Mouse (Mus musculus): ENCODE data around the gene Cd46. TPM values are rescaled to one million over a fixed set of nuclear protein-coding genes. Genes with fewer than 3 reads are reported as not detected.

The Cd46 gene
- total RNA-seq, 2 experiments from 2014 or later, result 2.7 to 5.1 TPM

DNA sequence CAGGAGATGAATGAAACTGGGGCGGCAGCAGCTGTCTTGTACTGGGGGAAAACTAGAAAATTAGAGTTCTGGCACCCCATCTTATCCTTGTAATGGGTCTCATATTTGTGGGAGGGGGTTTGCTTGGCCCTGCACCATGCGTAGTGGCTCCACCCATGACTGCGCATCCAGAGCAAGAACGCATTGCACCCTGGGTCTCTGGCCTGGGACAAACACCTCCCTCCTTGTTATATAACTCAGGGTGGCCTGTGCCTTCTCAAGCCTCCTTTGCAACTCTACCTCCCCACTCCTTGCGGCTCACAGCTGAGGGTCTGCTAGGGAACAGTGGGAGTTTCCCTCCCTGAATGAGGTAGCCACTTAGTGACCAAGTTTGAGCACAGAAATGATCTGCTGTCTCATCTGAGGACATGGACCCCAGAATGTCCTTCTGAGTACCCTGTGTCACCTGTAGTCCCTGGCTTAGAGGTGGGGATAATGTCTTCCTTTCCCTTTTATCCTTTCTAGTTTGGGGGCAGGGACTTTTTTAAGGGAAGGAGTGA lies 72.9 kb downstream of the Cd46 start:
- DNase-seq (ENCODE audit: extremely low spot score in 1 of 2, low spot score in 1 of 2), result no peak

GRCm38 (mm10) chr1:195018089-195018999 lies 73.7 kb downstream of the Cd46 start:
- DNase-seq (ENCODE audit: extremely low spot score in 1 of 2, low spot score in 1 of 2), result peak; percentile 60 to 70

DNA sequence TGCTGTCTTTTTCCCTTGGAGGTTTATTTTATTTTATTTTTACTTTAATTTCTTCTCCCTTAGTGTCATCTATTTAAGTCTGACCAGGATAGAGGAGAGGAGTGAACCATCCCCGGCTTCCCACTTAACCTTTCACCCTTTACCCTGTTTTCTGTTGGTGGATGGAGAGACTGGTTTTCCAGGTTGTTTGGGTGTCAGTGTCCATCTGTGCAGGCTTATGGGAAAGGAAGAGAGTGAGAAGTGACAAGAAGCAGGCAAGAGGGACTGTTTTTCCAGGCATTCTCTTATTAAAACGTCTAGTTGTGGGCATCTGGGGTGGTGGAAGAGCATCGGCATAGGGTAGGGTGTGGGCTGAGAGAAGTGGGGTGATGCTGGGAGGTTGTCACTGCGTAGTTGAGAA lies 74.4 kb downstream of the Cd46 start:
- DNase-seq (ENCODE audit: extremely low spot score in 1 of 2, low spot score in 1 of 2), result no peak

GRCm38 (mm10) chr1:195016811-195017501 lies 75.1 kb downstream of the Cd46 start:
- peak; percentile 49 to 58 for DNase-seq (ENCODE audit: extremely low spot score in 1 of 2, low spot score in 1 of 2)

GRCm38 (mm10) chr1:195015281-195015680 lies 76.8 kb downstream of the Cd46 start:
- DNase-seq (ENCODE audit: extremely low spot score in 1 of 2, low spot score in 1 of 2), result no peak

DNA sequence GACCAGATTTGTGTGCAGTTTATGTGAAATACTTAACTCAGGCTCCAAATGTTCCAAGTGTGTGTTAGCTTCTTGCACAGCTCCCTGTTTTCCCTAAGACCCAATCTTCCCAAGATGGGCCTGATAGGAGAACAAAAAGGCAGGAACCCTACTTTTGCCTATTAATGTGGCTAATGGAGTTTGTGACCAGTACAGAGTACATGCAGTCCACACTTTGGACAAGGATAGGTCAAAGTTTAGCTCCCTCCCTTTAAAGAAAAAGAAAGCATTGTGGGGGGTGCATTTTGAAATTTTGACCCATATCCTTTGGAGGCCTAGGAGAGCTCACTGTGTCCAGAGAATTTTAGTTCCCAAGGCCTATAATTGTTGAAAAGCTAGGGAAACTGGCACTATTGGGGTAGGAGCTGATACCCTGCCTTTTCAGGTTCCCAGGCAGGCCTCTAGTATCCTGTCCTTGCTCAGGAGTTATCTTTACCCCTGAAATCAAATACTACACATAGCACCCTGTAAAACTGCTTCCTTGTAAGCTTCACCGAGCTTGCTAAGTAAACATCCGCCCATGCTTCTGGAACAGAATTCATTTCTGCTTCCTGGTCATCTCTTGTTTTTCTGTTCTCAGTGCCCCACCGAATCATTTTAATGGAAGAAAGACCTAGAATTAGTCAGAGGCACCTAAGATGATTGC lies 77.7 kb downstream of the Cd46 start:
- no peak for DNase-seq (ENCODE audit: extremely low spot score in 1 of 2, low spot score in 1 of 2)

DNA sequence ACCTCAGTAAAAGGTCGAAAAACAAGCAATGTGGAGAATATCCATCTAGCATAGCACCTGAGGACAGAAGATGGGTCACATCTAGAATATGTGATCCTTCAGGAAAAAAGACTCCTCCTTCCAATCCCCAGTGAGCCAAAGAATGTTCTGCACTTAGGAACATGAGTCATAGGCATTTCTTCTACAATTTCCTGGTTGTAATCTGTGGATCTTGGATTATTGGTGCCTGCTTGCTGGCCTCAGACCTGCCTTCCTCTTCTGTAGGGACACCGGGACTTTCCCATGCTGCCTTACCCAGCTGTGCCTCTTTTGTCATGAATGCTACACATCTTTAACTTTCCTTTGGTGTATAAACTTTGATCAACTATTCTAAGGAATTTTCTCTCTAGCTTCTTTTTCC lies 79.5 kb downstream of the Cd46 start:
- DNase-seq (ENCODE audit: extremely low spot score in 1 of 2, low spot score in 1 of 2), result no peak

- no peak for DNase-seq (ENCODE audit: extremely low spot score in 1 of 2, low spot score in 1 of 2)
These were observed 85.8 kb downstream of the Cd46 start for GRCm38 (mm10) chr1:195006267-195006666.

DNA sequence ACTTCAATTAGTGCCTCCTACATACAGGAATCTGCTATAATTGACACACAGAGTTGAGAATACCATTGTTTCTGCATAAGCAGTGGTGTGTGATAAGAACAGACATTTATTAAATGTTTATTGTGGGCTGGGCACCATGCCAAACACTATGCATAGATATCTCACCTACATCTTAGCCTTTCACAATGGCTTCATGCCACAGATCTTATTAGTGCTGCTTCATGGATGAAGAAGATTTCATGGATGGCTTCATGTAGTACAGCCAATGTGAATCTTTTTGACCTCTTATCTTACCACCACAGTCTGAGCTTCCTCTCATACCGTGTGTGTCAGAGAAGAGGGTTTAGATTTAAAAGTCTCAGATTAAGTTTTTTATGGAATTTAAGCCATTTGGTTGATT lies 87.9 kb downstream of the Cd46 start:
- DNase-seq (ENCODE audit: extremely low spot score in 1 of 2, low spot score in 1 of 2), result no peak

DNA sequence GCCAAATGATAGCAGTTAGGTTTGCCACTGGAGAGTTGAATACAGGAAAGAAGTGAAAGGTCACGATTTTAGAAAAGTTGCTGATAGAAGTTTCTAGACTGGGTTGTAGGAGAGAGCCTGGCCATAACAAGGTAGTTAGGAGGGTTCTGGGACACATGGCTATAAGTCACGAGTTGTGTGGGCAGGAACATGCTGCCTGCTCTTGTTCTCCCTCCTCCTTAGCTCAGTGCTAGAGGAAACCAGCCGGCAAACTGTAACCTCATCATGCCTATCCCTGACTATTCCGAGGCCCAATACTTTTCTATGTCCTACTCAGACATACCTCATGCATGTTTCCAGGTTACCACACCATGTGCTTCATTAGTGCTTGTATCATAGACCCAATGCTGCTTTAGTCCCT lies 88.7 kb downstream of the Cd46 start:
- no peak for DNase-seq (ENCODE audit: extremely low spot score in 1 of 2, low spot score in 1 of 2)

DNA sequence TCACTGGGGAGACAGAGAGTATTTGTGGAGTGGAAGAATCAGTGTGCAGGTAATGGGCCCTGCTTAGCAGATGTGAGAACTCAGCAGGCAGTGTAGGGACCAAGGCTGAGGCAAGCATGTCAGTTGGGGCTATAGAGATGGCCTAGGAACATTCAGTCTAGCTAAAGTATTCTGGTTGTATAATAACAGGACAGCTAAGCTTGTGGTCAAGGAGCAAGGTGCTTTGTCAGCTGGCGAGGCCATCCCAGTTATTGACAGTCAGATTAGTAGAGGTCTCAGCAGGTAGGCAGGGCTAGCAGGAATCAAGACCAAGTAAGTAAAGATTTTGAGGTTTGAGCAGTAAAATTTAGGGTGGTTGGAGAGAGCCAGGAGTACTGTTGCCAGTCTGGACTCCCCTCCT lies 93.7 kb downstream of the Cd46 start:
- DNase-seq (ENCODE audit: extremely low spot score in 1 of 2, low spot score in 1 of 2), result no peak

GRCm38 (mm10) chr1:194995196-194995595 lies 96.9 kb downstream of the Cd46 start:
- DNase-seq (ENCODE audit: extremely low spot score in 1 of 2, low spot score in 1 of 2), result no peak

DNA sequence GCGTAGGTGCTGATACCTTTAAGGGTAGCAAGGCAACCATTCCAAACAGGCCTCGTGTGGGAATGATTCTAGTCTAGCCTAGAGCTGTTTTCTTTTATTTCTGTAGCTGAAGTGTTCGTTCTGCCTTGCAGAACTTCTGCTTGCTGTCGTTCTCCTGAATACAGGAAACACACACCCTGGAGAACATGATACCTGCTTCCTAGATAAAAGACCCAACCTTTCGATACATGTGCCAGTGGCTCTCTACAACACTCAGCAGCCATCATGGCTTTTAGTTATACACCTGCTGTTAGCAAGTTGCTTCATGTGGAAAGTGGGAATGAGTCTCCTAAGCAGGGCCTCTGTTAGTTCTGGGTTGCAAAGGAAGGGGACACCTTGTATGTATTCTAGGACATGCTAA lies 97.8 kb downstream of the Cd46 start:
- DNase-seq (ENCODE audit: extremely low spot score in 1 of 2, low spot score in 1 of 2), result no peak

DNA sequence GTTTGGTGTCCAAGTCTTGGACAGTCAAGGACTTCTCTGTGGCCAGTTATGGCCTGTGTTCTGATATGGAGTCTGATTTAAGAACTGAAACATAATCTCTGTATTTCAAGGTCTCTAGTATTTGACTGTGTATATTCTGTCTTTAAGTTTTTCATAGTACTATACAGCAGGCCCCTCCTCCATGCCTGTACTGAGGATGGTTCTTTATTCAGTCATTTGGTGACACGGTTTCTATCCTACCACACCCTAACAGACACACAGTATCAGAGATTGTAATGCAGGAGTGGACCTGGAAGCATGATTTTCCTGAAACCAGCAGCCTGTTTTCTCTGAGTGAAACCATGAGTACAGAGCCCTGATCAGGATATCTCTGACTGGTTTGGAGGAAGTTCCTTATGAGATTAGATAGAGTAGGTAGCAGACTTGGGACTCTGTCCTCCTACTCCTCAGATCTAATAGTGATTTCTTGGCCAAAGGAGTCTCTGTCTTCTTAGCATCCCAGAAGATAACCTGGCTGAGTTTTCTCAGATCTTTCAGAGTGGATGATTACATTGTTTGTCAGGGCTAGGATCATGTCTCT lies 98.5 kb downstream of the Cd46 start:
- no peak for DNase-seq (ENCODE audit: extremely low spot score in 1 of 2, low spot score in 1 of 2)

DNA sequence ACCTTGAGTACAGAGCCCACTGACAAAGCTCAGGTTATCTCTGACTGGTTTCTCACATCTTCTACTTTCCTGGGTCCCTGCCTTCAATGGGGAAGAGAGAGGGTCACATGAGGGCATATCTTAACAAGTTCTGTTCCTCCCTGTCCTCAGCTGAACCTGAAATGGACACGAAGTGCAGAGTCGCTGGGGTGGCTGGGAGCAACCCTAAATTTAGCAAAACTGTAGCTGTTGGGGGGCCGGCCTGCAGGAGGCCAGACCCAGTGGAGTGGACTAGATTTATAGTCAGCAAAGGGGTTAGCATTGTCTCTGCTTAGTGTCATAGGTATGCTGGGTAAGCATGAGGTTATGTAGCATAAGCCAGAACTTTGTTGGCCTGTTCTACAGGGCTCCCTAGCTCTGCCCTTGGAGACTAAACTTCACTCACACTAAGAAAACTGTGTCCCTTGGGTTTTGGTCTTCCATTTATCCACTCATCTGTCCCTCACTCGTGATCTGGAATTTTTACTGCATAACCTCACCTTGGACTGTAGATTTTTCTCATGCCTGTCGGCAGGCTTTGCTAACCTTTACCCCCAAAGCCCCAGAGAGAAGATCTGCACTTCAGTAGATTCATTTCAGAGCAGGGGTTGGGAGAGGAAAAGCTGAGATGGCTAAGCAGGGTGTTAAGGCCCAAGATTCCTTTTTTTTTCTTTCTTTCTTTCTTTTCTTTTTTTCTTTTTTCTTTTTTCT lies 99.3 kb downstream of the Cd46 start:
- DNase-seq (ENCODE audit: extremely low spot score in 1 of 2, low spot score in 1 of 2), result no peak

- DNase-seq (ENCODE audit: extremely low spot score in 1 of 2, low spot score in 1 of 2), result no peak
These were observed 100.4 kb downstream of the Cd46 start for GRCm38 (mm10) chr1:194991654-194992053.

DNA sequence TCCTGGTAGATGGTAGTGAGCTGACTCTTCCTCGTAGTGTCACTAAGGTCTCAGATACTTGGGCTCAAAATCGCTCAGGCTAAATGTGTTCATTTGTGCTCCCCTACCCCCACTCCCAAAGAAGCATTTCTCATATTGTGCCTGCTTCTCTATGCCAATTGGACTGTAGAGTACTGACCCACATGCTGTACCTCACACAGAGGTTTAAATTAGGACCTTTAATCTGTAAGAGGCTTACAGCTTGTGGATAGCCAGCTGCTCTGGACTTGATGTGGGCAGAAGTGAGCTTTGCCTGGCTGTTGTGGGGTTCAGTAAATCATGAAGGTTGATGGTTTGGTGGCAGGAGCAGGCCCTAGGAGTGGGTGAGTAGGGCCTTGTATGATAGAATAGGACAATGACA lies 101.1 kb downstream of the Cd46 start:
- no peak for DNase-seq (ENCODE audit: extremely low spot score in 1 of 2, low spot score in 1 of 2)

GRCm38 (mm10) chr1:194989024-194989423 lies 103.0 kb downstream of the Cd46 start:
- no peak for DNase-seq (ENCODE audit: extremely low spot score in 1 of 2, low spot score in 1 of 2)

Measured in layer of hippocampus, postnatal 25 days (tissue).